Mouse (Mus musculus): Measurements from ENCODE around the gene Fbxo47.
"Not testable (repeated sequence)": the region's sequence is repeated elsewhere in the genome, so short reads cannot be mapped to it uniquely, and the experiment has no call there.

Fbxo47 gene

GRCm38 (mm10) chr11:97877341-97877740, 6.6 kb downstream of the Fbxo47 start:
- no peak for DNase-seq

GRCm38 (mm10) chr11:97874396-97874795, 9.6 kb downstream of the Fbxo47 start:
- no peak for DNase-seq

- not testable (repeated sequence) for DNase-seq
Measured at GRCm38 (mm10) chr11:97872378-97872777, 11.6 kb downstream of the Fbxo47 start.

- DNase-seq, result no peak
Measured at GRCm38 (mm10) chr11:97867591-97867990, 16.4 kb downstream of the Fbxo47 start.

GRCm38 (mm10) chr11:97866091-97866888, 17.7 kb downstream of the Fbxo47 start:
- DNase-seq, result no peak

GRCm38 (mm10) chr11:97865421-97865820, 18.5 kb downstream of the Fbxo47 start:
- no peak for DNase-seq

GRCm38 (mm10) chr11:97862148-97862547, 21.8 kb downstream of the Fbxo47 start:
- DNase-seq, result no peak

GRCm38 (mm10) chr11:97855473-97855872, 28.5 kb downstream of the Fbxo47 start:
- DNase-seq, result no peak

- no peak for DNase-seq
Measured at GRCm38 (mm10) chr11:97851601-97852000, 32.4 kb downstream of the Fbxo47 start.

- DNase-seq, result peak; percentile 90
Measured at GRCm38 (mm10) chr11:97850367-97850766, 33.6 kb downstream of the Fbxo47 start.

- peak; percentile 90 for DNase-seq
Measured at GRCm38 (mm10) chr11:97842001-97842400, 42.0 kb downstream of the Fbxo47 start.

GRCm38 (mm10) chr11:97840991-97841661, 42.8 kb downstream of the Fbxo47 start:
- peak; percentile 99 for DNase-seq

GRCm38 (mm10) chr11:97840539-97840954, 43.4 kb downstream of the Fbxo47 start, which contains the start of gene B230217C12Rik:
TSS of gene B230217C12Rik (plus strand) at chr11:97840780.
- peak; percentile 91 for DNase-seq

- peak; percentile 84 for DNase-seq
Measured at GRCm38 (mm10) chr11:97840135-97840490, 43.8 kb downstream of the Fbxo47 start.

- DNase-seq, result no peak
Measured at GRCm38 (mm10) chr11:97839441-97840134, 44.4 kb downstream of the Fbxo47 start.

GRCm38 (mm10) chr11:97838779-97839440, 45.0 kb downstream of the Fbxo47 start:
- DNase-seq, result peak; percentile 92

GRCm38 (mm10) chr11:97837641-97838149, 46.3 kb downstream of the Fbxo47 start:
- peak; percentile 92 for DNase-seq

GRCm38 (mm10) chr11:97837051-97837450, 46.9 kb downstream of the Fbxo47 start:
- DNase-seq, result peak; percentile 97

GRCm38 (mm10) chr11:97836541-97836940, 47.4 kb downstream of the Fbxo47 start:
- peak; percentile 86 for DNase-seq

- DNase-seq, result peak; percentile 89
Measured at GRCm38 (mm10) chr11:97833352-97833751, 50.6 kb downstream of the Fbxo47 start.

- DNase-seq, result peak; percentile 98
Measured at GRCm38 (mm10) chr11:97832001-97832400, 52.0 kb downstream of the Fbxo47 start.

GRCm38 (mm10) chr11:97830501-97830900, 53.5 kb downstream of the Fbxo47 start:
- DNase-seq, result peak; percentile 91

Measured in heart, adult 11 months (tissue).